Mouse (Mus musculus) gastrocnemius, postnatal 25 days (tissue): ENCODE results near the gene Oit1. TPM values are rescaled to one million over a fixed set of nuclear protein-coding genes. Genes with fewer than 3 reads are reported as not detected.
A peak's percentile ranks its signal among the peaks of the same experiment; 100 is the strongest.

Experiments
- DNase-seq: peaks from one replicate; pipeline ENCODE4 v3.0.0; 2022
- total RNA-seq, 2 experiments: library from RNA; stranded (reverse); gene quantifications; 1 replicate in 1 of 2; 2 replicates in 1 of 2; pipeline ENCODE4 v1.2.3; 2021

Gene Oit1
- total RNA-seq, 2 experiments from 2014 or later: not detected

GRCm38 (mm10) chr14:8335947-8336346 is 42.6 kb downstream of the Oit1 start:
- DNase-seq: no peak

- DNase-seq: no peak
Measured at GRCm38 (mm10) chr14:8334511-8334910, 44.0 kb downstream of the Oit1 start.

GRCm38 (mm10) chr14:8332314-8333252 is 46.0 kb downstream of the Oit1 start:
- no peak for DNase-seq

- DNase-seq: peak; percentile 19
Measured at GRCm38 (mm10) chr14:8331307-8331905, 47.1 kb downstream of the Oit1 start.

- DNase-seq: no peak
Measured at GRCm38 (mm10) chr14:8330390-8330789, 48.2 kb downstream of the Oit1 start.

GRCm38 (mm10) chr14:8329552-8329951 is 49.0 kb downstream of the Oit1 start:
- DNase-seq: no peak

GRCm38 (mm10) chr14:8327371-8327770 is 51.2 kb downstream of the Oit1 start:
- DNase-seq: no peak

- DNase-seq: no peak
Measured at GRCm38 (mm10) chr14:8326961-8327360, 51.6 kb downstream of the Oit1 start.

GRCm38 (mm10) chr14:8325746-8326145 is 52.8 kb downstream of the Oit1 start:
- no peak for DNase-seq

- no peak for DNase-seq
Measured at GRCm38 (mm10) chr14:8320528-8320927, 58.0 kb downstream of the Oit1 start.

- no peak for DNase-seq
Measured at GRCm38 (mm10) chr14:8317194-8318097, 61.1 kb downstream of the Oit1 start, which contains the start of gene Fam107a. Gene Fam107a, minus strand, starts transcription at chr14:8318023.

- DNase-seq: no peak
Measured at GRCm38 (mm10) chr14:8316366-8317193, 62.0 kb downstream of the Oit1 start.

- no peak for DNase-seq
Measured at GRCm38 (mm10) chr14:8315169-8315568, 63.4 kb downstream of the Oit1 start.

GRCm38 (mm10) chr14:8314536-8314935 is 64.0 kb downstream of the Oit1 start:
- no peak for DNase-seq

- no peak for DNase-seq
Measured at GRCm38 (mm10) chr14:8313877-8314276, 64.7 kb downstream of the Oit1 start.

- peak; percentile 29 for DNase-seq
Measured at GRCm38 (mm10) chr14:8309621-8310141, 68.9 kb downstream of the Oit1 start.

- DNase-seq: no peak
Measured at GRCm38 (mm10) chr14:8308650-8309049, 69.9 kb downstream of the Oit1 start.

GRCm38 (mm10) chr14:8306884-8307283 is 71.7 kb downstream of the Oit1 start:
- DNase-seq: no peak

- no peak for DNase-seq
Measured at GRCm38 (mm10) chr14:8305014-8305413, 73.5 kb downstream of the Oit1 start.

GRCm38 (mm10) chr14:8304082-8304481 is 74.5 kb downstream of the Oit1 start:
- no peak for DNase-seq

GRCm38 (mm10) chr14:8302687-8303086 is 75.9 kb downstream of the Oit1 start:
- DNase-seq: no peak
